Mouse (Mus musculus) heart, postnatal 0 days (tissue): Measurements from ENCODE around the gene Cachd1. TPM values are rescaled to one million over a fixed set of nuclear protein-coding genes. Genes with fewer than 3 reads are reported as not detected.

Source experiments
- ATAC-seq: fragments of 200-750 bp; cut with Nextera tagmentation; 2 replicates; pipeline ENCODE4 v1.8.0; 2017; ENCODE audit warnings: low read depth, moderate number of reproducible peaks, moderate library complexity; ENCODE audit not compliant: insufficient read depth
- DNase-seq: peaks from one replicate; pipeline ENCODE4 v3.0.0-alpha.2; 2016; ENCODE audit warnings: low spot score
- H3K27ac ChIP-seq: fragments of 300-500 bp; sonication (generic); 2 replicates; pipeline ENCODE4 v1.5.1; 2014; ENCODE audit warnings: low read depth, mild to moderate bottlenecking
- H3K27me3 ChIP-seq: fragments of 300-500 bp; sonication (generic); 2 replicates; pipeline ENCODE4 v1.6.1; 2014; ENCODE audit warnings: low read length, mixed read lengths; ENCODE audit not compliant: control insufficient read depth, insufficient read depth
- H3K36me3 ChIP-seq: fragments of 300-500 bp; sonication (generic); replicated peaks from 2 replicates; pipeline ENCODE4 v1.6.1; 2014; ENCODE audit warnings: low read length, mixed read lengths; ENCODE audit not compliant: control insufficient read depth, insufficient read depth
- H3K4me1 ChIP-seq: fragments of 300-500 bp; sonication (generic); 2 replicates; pipeline ENCODE4 v1.6.1; 2014; ENCODE audit warnings: antibody characterized with exemption; ENCODE audit not compliant: control insufficient read depth, insufficient read depth
- H3K4me2 ChIP-seq: fragments of 300-500 bp; sonication (generic); 2 replicates; pipeline ENCODE4 v1.6.1; 2014; ENCODE audit warnings: low read depth, mild to moderate bottlenecking, low read length, moderate library complexity
- H3K4me3 ChIP-seq: fragments of 300-500 bp; sonication (generic); 2 replicates; pipeline ENCODE4 v1.5.1; 2014; ENCODE audit warnings: low read depth, low read length
- H3K9ac ChIP-seq: fragments of 300-500 bp; sonication (generic); replicated peaks from 2 replicates; pipeline ENCODE4 v1.6.1; 2014; ENCODE audit warnings: low read depth, low read length, mixed read lengths
- H3K9me3 ChIP-seq: fragments of 300-500 bp; sonication (generic); replicated peaks from 2 replicates; pipeline ENCODE4 v1.6.1; 2016; ENCODE audit warnings: low read length; ENCODE audit not compliant: control insufficient read depth
- CTCF ChIP-seq: IDR thresholded peaks from 2 replicates; pipeline ENCODE4 v1.5.1; 2016; ENCODE audit warnings: antibody characterized with exemption, control low read depth, low read depth
- EP300 ChIP-seq: IDR thresholded peaks from 2 replicates; pipeline ENCODE4 v1.6.1; 2016; ENCODE audit warnings: antibody characterized with exemption, low read depth
- WGBS: fragments of 180-500 bp; shearing (Covaris S2); extraction: QIAGEN DNeasy Blood & Tissue Kit; methylation state at CpG from one replicate; pipeline ENCODE4 v1.1.7; 2014; 5-methylcytosine and 5-hydroxymethylcytosine counted together
- polyA plus RNA-seq: library from polyadenylated mRNA; unstranded; fragments of >200 nt; fragmentation: Nextera tagmentation; extraction: Ambion mirVana; gene quantifications from 2 replicates; pipeline ENCODE4 v1.2.1, GENCODE M21; 2015
- total RNA-seq: library from RNA; depleted of rRNA; stranded (reverse); fragments of >200 nt; gene quantifications from 2 replicates; pipeline ENCODE4 v1.2.3, GENCODE M21; 2014; ENCODE audit warnings: low replicate concordance

Cachd1 gene
- total and polyA plus RNA-seq, 2 experiments from 2014 or later: 3.1 to 11.3 TPM

DNA sequence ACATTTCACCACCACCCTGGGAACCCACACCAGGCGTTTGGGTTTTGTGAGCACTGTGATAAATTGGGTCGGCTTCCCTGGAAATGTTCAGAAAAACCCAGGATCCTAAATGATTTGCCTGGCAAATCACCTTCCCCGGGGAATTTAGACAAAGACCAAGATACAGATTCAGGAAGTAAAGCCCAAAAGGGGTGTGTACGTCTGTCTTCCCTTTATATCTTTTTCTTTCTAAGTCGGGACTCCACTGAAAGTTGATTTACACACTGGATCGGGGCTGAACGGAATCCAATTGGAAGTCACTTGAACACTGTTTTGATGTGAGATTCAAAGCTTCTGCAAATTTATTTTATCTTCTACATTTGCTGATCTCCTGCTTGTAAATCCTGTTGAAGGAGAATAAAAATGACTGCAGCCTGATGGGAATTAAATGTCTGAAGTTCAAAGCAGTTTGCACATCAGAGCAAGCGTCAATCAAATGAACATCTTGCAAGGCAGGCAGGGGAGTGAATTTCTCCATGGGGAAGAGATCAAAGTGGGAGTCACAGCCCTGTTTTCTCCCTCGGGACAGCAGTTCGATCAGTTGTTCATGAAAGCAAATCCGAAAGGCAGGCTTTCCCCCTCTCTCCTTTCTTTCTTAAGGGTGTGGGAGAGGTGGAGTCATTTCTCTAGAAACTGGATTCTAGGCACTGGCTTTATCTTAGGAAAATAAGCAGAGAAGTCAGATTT, 134.3 kb downstream of the Cachd1 start:
- DNase-seq (no peak), ATAC-seq (no peak)
- Histone ChIP-seq H3K4me2 (no peak overlapping the region), H3K36me3 (no peaks in the 10 kb centered on the region), H3K4me3 (no peak overlapping the region), H3K27ac (no peak overlapping the region; the same call in 1 of the 2 replicates), H3K27me3 (no peaks in the 10 kb centered on the region), H3K9me3 (no peaks in the 10 kb centered on the region), H3K9ac (0 out of 2 replicates have a peak overlapping the region, but pooled peaks have one; percentile 21), H3K4me1 (peaks cover 20% of the 10 kb centered on the region)
- 57% methylated on average over 11 of the region's 11 CpGs for WGBS
- TF ChIP-seq EP300 (no peak), CTCF (no peak)

DNA sequence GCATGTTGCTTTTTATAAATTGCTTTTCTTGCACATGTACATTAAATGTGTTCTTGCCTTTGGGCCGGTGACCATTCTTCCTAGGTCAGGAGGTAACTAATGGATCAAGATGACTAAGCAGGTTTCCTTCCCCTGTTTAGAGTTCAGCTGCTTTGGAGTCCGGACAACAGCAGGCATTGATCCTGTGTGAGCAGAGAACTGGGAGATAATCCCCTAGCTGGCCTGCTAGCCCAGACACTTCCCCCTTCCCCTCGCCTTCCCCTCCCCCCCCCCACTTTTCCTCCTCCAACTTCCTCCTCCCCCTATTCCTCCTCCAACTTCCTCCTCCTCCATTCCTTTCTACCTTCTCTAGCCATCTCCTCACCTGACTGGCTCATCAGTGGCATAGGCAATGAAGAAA, 135.2 kb downstream of the Cachd1 start:
- DNase-seq (no peak), ATAC-seq (no peak)
- no peak overlapping the region for H3K9ac ChIP-seq
- H3K27me3 ChIP-seq: no peaks in the 10 kb centered on the region
- 66% methylated on average over 3 of the region's 3 CpGs for WGBS
- peaks cover 23% of the 10 kb centered on the region for H3K4me1 ChIP-seq
- no peak overlapping the region for H3K4me3 ChIP-seq
- TF ChIP-seq CTCF (no peak), EP300 (no peak)
- H3K27ac ChIP-seq: no peak overlapping the region
- H3K4me2 ChIP-seq: no peak overlapping the region
- H3K36me3 ChIP-seq: no peaks in the 10 kb centered on the region
- H3K9me3 ChIP-seq: no peaks in the 10 kb centered on the region

DNA sequence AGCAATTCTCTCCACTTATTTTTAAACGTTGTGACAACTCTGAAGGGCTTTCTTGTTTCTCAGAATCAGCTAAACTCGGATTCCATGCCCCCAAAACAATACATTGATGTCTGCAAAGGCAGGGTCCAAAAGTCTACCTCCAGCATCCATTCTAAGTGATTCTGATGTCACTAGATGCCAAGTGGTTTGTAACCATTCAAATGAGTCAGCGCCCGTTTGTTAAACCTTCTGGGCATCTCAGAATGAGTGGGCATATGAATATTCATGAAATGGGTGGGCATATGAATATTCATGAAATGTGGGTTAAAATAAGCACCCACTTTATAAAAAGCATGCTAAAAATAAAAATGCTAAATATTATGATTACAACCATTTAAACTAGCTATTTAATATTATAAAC, 137.2 kb downstream of the Cachd1 start:
- no peak for ATAC-seq
- peaks cover 23% of the 10 kb centered on the region for H3K4me1 ChIP-seq
- no peaks in the 10 kb centered on the region; the same call in 1 of the 2 replicates for H3K36me3 ChIP-seq
- H3K27ac ChIP-seq: no peak overlapping the region
- DNase-seq: no peak
- H3K9ac ChIP-seq: no peak overlapping the region
- TF ChIP-seq CTCF: no peak
- H3K9me3 ChIP-seq: no peaks in the 10 kb centered on the region
- no peak overlapping the region for H3K4me3 ChIP-seq
- 75% methylated on average over 4 of the region's 4 CpGs for WGBS
- H3K4me2 ChIP-seq: no peak overlapping the region
- H3K27me3 ChIP-seq: no peaks in the 10 kb centered on the region

DNA sequence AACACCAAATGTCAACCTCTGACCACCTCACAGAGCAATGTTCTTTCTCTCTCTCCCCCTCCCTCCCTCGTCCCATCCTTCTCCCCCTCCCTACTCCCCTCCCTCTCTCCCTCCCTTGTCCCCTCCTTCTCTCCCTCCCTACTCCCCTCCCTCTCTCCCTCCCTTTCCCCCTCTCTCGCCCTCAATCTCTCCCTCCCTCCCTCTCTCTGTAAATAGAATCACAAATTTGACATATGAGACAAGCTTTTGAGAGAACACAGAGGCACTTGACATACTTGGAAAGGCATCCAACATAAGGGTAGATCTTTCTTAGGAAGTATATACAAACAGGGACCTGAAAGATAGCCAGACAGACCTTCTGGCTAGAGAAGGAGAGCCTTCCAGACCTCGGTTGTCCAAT, 138.1 kb downstream of the Cachd1 start:
- TF ChIP-seq EP300 (no peak), CTCF (no peak)
- no peak overlapping the region for H3K4me2 ChIP-seq
- 20% methylated on average over 2 of the region's 3 CpGs for WGBS
- H3K9me3 ChIP-seq: no peaks in the 10 kb centered on the region
- peaks cover 22% of the 10 kb centered on the region for H3K4me1 ChIP-seq
- H3K4me3 ChIP-seq: no peak overlapping the region
- ATAC-seq: peak; percentile 87
- H3K27me3 ChIP-seq: no peaks in the 10 kb centered on the region
- peak overlapping the region; percentile 88 for H3K27ac ChIP-seq
- H3K9ac ChIP-seq: no peak overlapping the region
- peak; percentile 90 for DNase-seq
- H3K36me3 ChIP-seq: peaks cover 4% of the 10 kb centered on the region; the same call in 1 of the 2 replicates

DNA sequence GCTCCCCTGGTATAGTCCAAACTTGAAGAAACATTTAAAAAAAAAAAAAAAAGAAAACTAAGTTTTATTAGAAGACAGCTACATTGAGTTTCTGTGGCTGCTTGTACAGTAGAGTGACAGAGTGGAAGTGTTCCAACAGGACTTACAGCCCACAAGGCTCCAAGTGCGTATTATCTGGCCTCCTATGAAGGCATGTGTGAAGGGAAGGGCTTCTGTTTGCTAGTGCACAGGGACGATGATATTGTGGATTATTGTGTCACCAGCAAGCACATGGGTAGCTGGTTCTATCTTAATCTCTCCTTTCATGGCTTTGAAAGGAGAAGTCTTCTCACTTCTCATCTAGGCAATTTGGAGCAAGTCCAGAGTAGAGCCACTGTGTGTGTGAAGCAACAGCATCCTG, 138.6 kb downstream of the Cachd1 start:
- ATAC-seq: peak; percentile 80

DNA sequence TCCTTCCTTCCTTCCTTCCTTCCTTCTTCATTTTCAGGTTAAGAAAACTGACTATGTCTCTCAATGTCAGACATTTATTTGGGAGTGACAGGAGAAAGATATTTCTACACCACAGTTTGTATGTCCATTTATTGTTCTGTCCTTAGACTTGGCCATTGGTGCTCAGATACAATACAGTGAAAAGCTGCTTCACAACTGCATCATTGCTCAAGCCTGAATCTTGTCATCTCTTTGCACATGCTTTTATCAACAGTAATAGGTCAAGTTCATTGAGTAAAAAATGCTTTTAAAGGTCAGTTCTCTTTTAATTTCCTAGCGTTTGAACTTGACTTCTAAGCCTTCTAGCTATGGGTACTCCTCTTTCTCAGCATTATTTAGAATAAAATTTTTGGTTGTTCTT, 141.0 kb downstream of the Cachd1 start:
- DNase-seq (no peak), ATAC-seq (no peak)
- Histone ChIP-seq H3K4me1 (peaks cover 6% of the 10 kb centered on the region), H3K9ac (no peak overlapping the region), H3K36me3 (peaks cover 15% of the 10 kb centered on the region), H3K9me3 (no peaks in the 10 kb centered on the region), H3K4me3 (no peak overlapping the region), H3K27ac (no peak overlapping the region), H3K27me3 (no peaks in the 10 kb centered on the region), H3K4me2 (no peak overlapping the region)
- WGBS: 94% methylated on average over 1 of the region's 1 CpGs
- no peak for TF ChIP-seq EP300
- TF ChIP-seq CTCF: no peak

More for the DNA sequence above, 138.6 kb downstream of the Cachd1 start:
- Histone ChIP-seq H3K27me3 (no peaks in the 10 kb centered on the region), H3K36me3 (peaks cover 10% of the 10 kb centered on the region), H3K4me3 (no peak overlapping the region), H3K9me3 (no peaks in the 10 kb centered on the region), H3K9ac (no peak overlapping the region), H3K27ac (peak overlapping the region; percentile 88), H3K4me1 (peaks cover 17% of the 10 kb centered on the region), H3K4me2 (no peak overlapping the region)
- no peak for TF ChIP-seq CTCF
- no peak; the same call in 1 of the 2 replicates for TF ChIP-seq EP300
- 32% methylated on average over 2 of the region's 2 CpGs for WGBS
- peak; percentile 55 for DNase-seq
